Mouse (Mus musculus): ENCODE measurements around the gene Gm6370. TPM values are rescaled to one million over a fixed set of nuclear protein-coding genes. Genes with fewer than 3 reads are reported as not detected.
"Not testable (repeated sequence)": the region's sequence is repeated elsewhere in the genome, so short reads cannot be mapped to it uniquely, and the experiment has no call there.

The Gm6370 gene
- polyA plus RNA-seq (2015; fragmentation: Nextera tagmentation; extraction: Ambion mirVana): not detected in 2 replicates

DNA sequence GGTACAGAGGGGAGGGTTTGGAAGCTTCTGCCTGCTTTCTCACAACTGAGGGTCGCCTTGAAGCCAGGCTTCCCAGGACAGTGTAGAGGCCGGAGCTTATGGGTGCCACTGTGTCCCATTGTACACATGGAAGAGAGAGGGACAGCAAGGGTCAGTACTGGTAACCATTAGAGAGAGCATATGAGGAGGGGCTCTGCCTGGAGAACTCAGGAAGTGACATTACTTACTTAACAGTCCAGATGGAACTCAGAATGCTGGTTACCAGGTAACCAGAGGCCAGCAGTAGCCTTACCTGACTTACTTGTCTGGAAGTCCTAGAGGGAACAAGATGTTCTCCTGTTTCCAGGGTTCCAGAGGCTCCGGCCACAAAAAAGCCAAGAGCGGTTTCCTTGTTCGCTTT, at the start of gene Gm6370:
Gm6370 (plus strand) TSS at position 301 of the 400 bp plus-strand sequence.
- not testable (repeated sequence) for H3K9ac ChIP-seq (ENCODE audit: low read length); ATAC-seq (ENCODE audit: insufficient read depth, low FRiP score); H3K27me3 ChIP-seq (ENCODE audit: control insufficient read depth, insufficient read depth, low read length); H3K4me3 ChIP-seq (replicated peaks; ENCODE audit: low read length); H3K4me2 ChIP-seq (ENCODE audit: low read depth, low read length); H3K9me3 ChIP-seq (replicated peaks; ENCODE audit: control insufficient read depth, low read length); H3K36me3 ChIP-seq (ENCODE audit: control insufficient read depth, insufficient read depth, low read length); H3K4me1 ChIP-seq (ENCODE audit: control insufficient read depth, insufficient read depth, low read length); H3K27ac ChIP-seq (ENCODE audit: low read length)
- WGBS: no CpG with 5 or more reads among the region's 5 CpGs

DNA sequence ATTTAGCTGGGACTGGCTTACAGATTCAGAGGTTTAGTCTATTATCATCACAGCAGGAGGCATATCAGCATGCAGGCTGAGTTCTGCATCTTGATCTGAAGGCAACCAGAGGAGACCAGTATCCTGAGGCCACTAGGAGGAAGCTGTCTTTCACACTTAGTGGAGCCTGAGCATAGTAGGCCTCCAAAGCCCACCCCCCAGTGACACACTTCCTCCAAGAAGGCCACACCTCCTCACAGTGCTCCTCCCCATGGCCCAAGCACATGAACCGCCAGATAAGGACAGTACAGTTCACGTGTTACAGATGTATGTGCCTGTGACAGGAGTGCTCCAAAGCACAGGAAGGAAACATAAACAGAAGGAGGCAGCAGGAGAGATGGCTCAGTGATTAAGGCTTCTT, 48.4 kb upstream of the Gm6370 start:
- Histone ChIP-seq H3K36me3 (ENCODE audit: control insufficient read depth, insufficient read depth, low read length) (no peaks in the 10 kb centered on the region), H3K27ac (ENCODE audit: low read length) (no peak overlapping the region), H3K4me3 (replicated peaks; ENCODE audit: low read length) (no peak overlapping the region), H3K9me3 (replicated peaks; ENCODE audit: control insufficient read depth, low read length) (no peaks in the 10 kb centered on the region), H3K4me2 (ENCODE audit: low read depth, low read length) (no peak overlapping the region), H3K4me1 (ENCODE audit: control insufficient read depth, insufficient read depth, low read length) (no peaks in the 10 kb centered on the region), H3K27me3 (ENCODE audit: control insufficient read depth, insufficient read depth, low read length) (no peaks in the 10 kb centered on the region), H3K9ac (ENCODE audit: low read length) (no peak overlapping the region)
- ATAC-seq (ENCODE audit: insufficient read depth, low FRiP score): no peak
- WGBS: 47% methylated on average over 2 of the region's 2 CpGs

DNA sequence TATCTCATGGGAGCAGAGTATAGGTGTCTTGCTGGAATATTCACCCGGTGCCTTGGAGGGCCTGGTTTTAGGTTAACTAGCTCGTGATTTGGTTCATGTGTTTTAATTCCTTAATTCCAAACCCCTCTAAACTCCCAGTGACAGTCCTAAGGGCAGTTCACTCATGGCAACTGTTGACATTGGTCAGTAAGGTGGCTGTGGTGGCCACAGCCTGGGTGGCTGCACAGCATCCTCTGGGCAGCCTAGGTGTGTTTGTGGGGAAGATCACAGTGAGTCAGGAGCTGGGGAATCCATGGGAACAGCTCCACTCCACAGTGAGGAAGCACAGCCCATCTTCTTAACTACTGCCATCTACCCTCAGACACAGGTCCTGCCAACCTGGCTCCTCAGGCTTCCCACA, 44.5 kb upstream of the Gm6370 start:
- Histone ChIP-seq H3K9ac (ENCODE audit: low read length) (no peak overlapping the region), H3K4me2 (ENCODE audit: low read depth, low read length) (no peak overlapping the region), H3K4me1 (ENCODE audit: control insufficient read depth, insufficient read depth, low read length) (no peaks in the 10 kb centered on the region), H3K27ac (ENCODE audit: low read length) (no peak overlapping the region), H3K9me3 (replicated peaks; ENCODE audit: control insufficient read depth, low read length) (no peaks in the 10 kb centered on the region), H3K36me3 (ENCODE audit: control insufficient read depth, insufficient read depth, low read length) (no peaks in the 10 kb centered on the region), H3K27me3 (ENCODE audit: control insufficient read depth, insufficient read depth, low read length) (no peaks in the 10 kb centered on the region), H3K4me3 (replicated peaks; ENCODE audit: low read length) (no peak overlapping the region)
- WGBS: 86% methylated on average over 2 of the region's 2 CpGs
- ATAC-seq (ENCODE audit: insufficient read depth, low FRiP score): no peak

DNA sequence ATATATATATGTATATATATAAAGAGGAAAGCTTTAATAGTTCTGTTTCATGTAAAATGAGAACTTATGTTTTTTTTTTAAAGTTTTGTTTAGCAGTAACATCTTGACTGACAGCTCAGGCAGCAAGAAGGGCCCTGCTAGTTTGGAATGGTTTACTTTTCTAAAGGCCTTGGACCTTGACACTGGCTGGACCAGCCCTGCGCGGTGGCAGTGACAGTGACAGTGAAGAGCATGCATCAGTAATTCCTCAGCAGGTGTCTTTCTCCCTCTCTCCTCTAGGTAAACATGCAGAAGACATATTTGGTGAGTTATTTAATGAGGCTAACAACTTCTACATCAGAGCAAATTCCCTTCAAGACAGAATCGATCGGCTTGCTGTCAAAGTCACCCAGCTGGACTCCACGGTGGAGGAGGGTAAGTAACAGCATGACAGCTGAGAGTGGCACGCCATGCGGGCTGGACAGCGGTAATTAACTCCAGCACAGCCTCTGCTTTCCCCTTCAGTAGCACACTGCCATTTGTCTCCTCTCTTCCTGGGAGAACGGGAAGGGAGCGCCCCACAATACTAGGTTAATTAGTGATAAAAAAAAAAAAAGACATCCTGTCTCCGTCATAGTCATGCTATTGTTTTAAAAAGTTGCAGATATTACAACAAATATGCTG, 39.4 kb upstream of the Gm6370 start:
- H3K9me3 ChIP-seq (replicated peaks; ENCODE audit: control insufficient read depth, low read length): no peaks in the 10 kb centered on the region
- ATAC-seq (ENCODE audit: insufficient read depth, low FRiP score): no peak
- H3K27ac ChIP-seq (ENCODE audit: low read length): no peak overlapping the region
- H3K4me1 ChIP-seq (ENCODE audit: control insufficient read depth, insufficient read depth, low read length): no peaks in the 10 kb centered on the region
- no peak overlapping the region for H3K4me2 ChIP-seq (ENCODE audit: low read depth, low read length)
- H3K27me3 ChIP-seq (ENCODE audit: control insufficient read depth, insufficient read depth, low read length): no peaks in the 10 kb centered on the region
- no peak overlapping the region for H3K4me3 ChIP-seq (replicated peaks; ENCODE audit: low read length)
- whole genome bisulfite sequencing: 75% methylated on average over 11 of the region's 11 CpGs
- H3K9ac ChIP-seq (ENCODE audit: low read length): no peak overlapping the region
- H3K36me3 ChIP-seq (ENCODE audit: control insufficient read depth, insufficient read depth, low read length): no peaks in the 10 kb centered on the region

DNA sequence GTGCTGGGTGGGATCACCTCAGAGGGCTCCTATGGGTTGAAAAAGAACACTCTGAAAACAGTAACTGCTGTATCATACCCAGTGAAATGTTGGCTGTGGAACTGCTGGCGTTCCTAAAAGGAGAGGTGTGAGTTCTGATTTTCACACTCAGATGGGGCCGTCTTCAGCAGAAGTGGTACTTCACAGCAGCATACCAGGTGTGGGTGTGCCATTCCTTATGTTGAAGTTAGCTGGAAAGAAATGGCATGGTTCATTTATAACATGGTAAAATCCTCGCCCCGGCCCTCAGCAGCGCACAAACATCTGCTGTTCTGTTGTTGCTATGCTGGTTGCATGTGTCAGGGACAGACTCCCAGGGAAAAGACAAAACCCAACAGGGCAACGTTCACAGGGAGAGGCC, 37.6 kb upstream of the Gm6370 start:
- Histone ChIP-seq H3K27ac (ENCODE audit: low read length) (no peak overlapping the region), H3K36me3 (ENCODE audit: control insufficient read depth, insufficient read depth, low read length) (no peaks in the 10 kb centered on the region), H3K4me3 (replicated peaks; ENCODE audit: low read length) (no peak overlapping the region), H3K4me1 (ENCODE audit: control insufficient read depth, insufficient read depth, low read length) (no peaks in the 10 kb centered on the region), H3K4me2 (ENCODE audit: low read depth, low read length) (no peak overlapping the region), H3K9me3 (replicated peaks; ENCODE audit: control insufficient read depth, low read length) (no peaks in the 10 kb centered on the region), H3K9ac (ENCODE audit: low read length) (no peak overlapping the region), H3K27me3 (ENCODE audit: control insufficient read depth, insufficient read depth, low read length) (no peaks in the 10 kb centered on the region)
- ATAC-seq (ENCODE audit: insufficient read depth, low FRiP score): no peak
- WGBS: 90% methylated on average over 6 of the region's 6 CpGs

DNA sequence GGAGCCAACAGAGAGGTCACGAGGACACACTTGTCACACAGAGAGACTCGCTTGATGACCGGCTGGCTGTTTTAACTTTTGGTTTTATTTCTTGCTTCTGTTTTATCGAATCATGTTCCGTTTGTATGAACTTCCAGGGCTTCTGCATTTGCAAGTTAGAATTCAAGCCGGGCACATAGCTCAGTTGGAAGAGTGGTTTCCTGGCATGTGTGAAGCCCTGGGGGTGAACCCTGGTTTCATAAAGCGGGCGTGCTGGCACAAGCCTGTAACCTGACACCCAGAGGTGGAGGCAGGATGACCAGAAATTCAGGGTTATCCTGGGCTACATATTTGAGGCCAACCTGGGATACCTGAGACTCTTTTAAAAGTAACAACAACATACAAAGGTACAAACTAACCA, 29.6 kb upstream of the Gm6370 start:
- no peak overlapping the region for H3K9ac ChIP-seq (ENCODE audit: low read length)
- H3K27ac ChIP-seq (ENCODE audit: low read length): no peak overlapping the region
- H3K4me2 ChIP-seq (ENCODE audit: low read depth, low read length): no peak overlapping the region
- H3K4me1 ChIP-seq (ENCODE audit: control insufficient read depth, insufficient read depth, low read length): no peaks in the 10 kb centered on the region
- no peak for ATAC-seq (ENCODE audit: insufficient read depth, low FRiP score)
- H3K27me3 ChIP-seq (ENCODE audit: control insufficient read depth, insufficient read depth, low read length): no peaks in the 10 kb centered on the region
- H3K36me3 ChIP-seq (ENCODE audit: control insufficient read depth, insufficient read depth, low read length): no peaks in the 10 kb centered on the region
- H3K4me3 ChIP-seq (replicated peaks; ENCODE audit: low read length): no peak overlapping the region
- no peaks in the 10 kb centered on the region for H3K9me3 ChIP-seq (replicated peaks; ENCODE audit: control insufficient read depth, low read length)
- 79% methylated on average over 8 of the region's 8 CpGs for WGBS

DNA sequence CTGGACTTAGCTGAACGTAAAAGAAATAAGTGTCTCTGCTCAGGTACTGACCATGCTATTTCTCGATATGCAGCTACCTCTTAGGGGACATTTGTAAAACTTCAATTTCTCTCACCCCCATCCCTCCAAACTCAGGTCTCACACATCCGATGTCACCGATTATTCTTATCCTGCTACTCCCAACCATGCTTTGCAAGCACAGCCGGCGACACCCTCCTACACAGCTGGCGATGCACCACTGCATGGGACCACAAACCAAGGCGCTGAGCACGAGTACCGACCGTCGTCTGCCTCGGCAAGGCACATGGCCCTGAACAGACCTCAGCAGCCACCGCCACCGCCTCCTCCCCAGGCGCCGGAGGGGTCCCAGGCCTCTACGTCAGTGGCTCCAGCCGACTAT, 24.5 kb upstream of the Gm6370 start:
- Histone ChIP-seq H3K27ac (ENCODE audit: low read length) (no peak overlapping the region), H3K27me3 (ENCODE audit: control insufficient read depth, insufficient read depth, low read length) (no peaks in the 10 kb centered on the region), H3K9ac (ENCODE audit: low read length) (no peak overlapping the region), H3K36me3 (ENCODE audit: control insufficient read depth, insufficient read depth, low read length) (no peaks in the 10 kb centered on the region), H3K4me2 (ENCODE audit: low read depth, low read length) (no peak overlapping the region), H3K4me3 (replicated peaks; ENCODE audit: low read length) (no peak overlapping the region), H3K4me1 (ENCODE audit: control insufficient read depth, insufficient read depth, low read length) (no peaks in the 10 kb centered on the region), H3K9me3 (replicated peaks; ENCODE audit: control insufficient read depth, low read length) (no peaks in the 10 kb centered on the region)
- no peak for ATAC-seq (ENCODE audit: insufficient read depth, low FRiP score)
- 93% methylated on average over 19 of the region's 19 CpGs for WGBS

DNA sequence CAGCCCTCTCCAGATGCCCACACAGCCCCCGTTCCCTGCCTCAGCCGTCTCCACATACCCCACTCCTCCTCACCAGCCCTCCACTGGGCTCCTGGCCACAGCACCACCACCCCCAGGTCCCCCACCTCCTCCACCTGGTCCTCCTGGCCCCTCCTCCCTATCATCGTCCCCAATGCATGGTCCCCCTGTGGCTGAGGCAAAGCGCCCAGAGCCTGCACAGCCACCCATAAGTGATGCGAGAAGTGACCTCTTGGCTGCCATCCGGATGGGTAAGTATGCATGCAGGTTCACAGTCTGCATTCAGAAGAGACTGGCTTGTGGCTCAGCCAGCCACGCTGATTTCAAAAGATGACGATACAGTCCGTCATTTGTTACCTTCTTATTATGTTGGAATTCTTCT, 22.9 kb upstream of the Gm6370 start:
- Histone ChIP-seq H3K9ac (ENCODE audit: low read length) (no peak overlapping the region), H3K27me3 (ENCODE audit: control insufficient read depth, insufficient read depth, low read length) (no peaks in the 10 kb centered on the region), H3K4me2 (ENCODE audit: low read depth, low read length) (no peak overlapping the region), H3K36me3 (ENCODE audit: control insufficient read depth, insufficient read depth, low read length) (no peaks in the 10 kb centered on the region), H3K4me3 (replicated peaks; ENCODE audit: low read length) (no peak overlapping the region), H3K9me3 (replicated peaks; ENCODE audit: control insufficient read depth, low read length) (no peaks in the 10 kb centered on the region), H3K4me1 (ENCODE audit: control insufficient read depth, insufficient read depth, low read length) (no peaks in the 10 kb centered on the region), H3K27ac (ENCODE audit: low read length) (no peak overlapping the region)
- no peak for ATAC-seq (ENCODE audit: insufficient read depth, low FRiP score)
- WGBS: 93% methylated on average over 9 of the region's 9 CpGs

DNA sequence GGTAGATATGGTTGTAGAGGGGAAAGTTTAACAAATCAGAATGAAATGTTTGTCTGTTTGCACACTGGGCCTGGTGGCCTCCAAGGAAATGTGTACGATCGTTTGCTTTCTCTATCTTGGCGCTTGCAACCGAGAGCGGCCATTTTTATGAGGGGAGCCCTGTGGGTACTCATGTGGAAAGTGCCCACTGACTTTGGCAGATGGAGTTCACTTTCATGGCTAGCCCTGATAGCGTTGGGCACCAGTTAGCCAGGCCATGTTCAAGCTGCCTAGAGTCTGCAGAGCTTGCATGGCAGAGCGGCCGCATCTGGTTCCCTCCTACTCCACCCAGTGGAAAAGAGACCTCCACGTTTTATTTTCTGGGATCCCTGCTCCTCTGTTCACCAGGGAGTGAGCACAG, 20.3 kb upstream of the Gm6370 start:
- H3K9me3 ChIP-seq (replicated peaks; ENCODE audit: control insufficient read depth, low read length): no peaks in the 10 kb centered on the region
- no peaks in the 10 kb centered on the region for H3K27me3 ChIP-seq (ENCODE audit: control insufficient read depth, insufficient read depth, low read length)
- H3K4me3 ChIP-seq (replicated peaks; ENCODE audit: low read length): no peak overlapping the region
- H3K4me1 ChIP-seq (ENCODE audit: control insufficient read depth, insufficient read depth, low read length): no peaks in the 10 kb centered on the region
- no peak overlapping the region for H3K4me2 ChIP-seq (ENCODE audit: low read depth, low read length)
- no peak overlapping the region for H3K27ac ChIP-seq (ENCODE audit: low read length)
- ATAC-seq (ENCODE audit: insufficient read depth, low FRiP score): no peak
- H3K9ac ChIP-seq (ENCODE audit: low read length): no peak overlapping the region
- H3K36me3 ChIP-seq (ENCODE audit: control insufficient read depth, insufficient read depth, low read length): no peaks in the 10 kb centered on the region
- WGBS: 82% methylated on average over 9 of the region's 9 CpGs

Data from stomach, embryonic 16.5 days (tissue).